Mouse (Mus musculus) megakaryocyte, embryonic 14.5 days (primary cell): ENCODE data around the gene Mettl7a2.

Experiments used
- FLI1 ChIP-seq: IDR thresholded peaks from 2 replicates; pipeline ENCODE4 v1.6.1; 2012; ENCODE audit warnings: low read length, inconsistent platforms, mixed read lengths
- GATA1 ChIP-seq: IDR thresholded peaks from 3 replicates; pipeline ENCODE4 v1.6.1; 2012; ENCODE audit warnings: mixed read lengths, low read length, inconsistent platforms, borderline replicate concordance

- no peak for TF ChIP-seq GATA1
- TF ChIP-seq FLI1, result no peak
These were observed 48.7 kb upstream of the Mettl7a2 start, which contains the start of gene Mettl7a1 for GRCm38 (mm10) chr15:100304019-100304991.
